Mouse (Mus musculus) stomach, embryonic 16.5 days (tissue): ENCODE measurements at regions not wholly inside any gene's neighbourhood (a gene's known extent, or its start where the extent isn't known, plus 50 kb on each side); places are given as distances from the start of the nearest gene placed in this dataset.

Source experiments
- ATAC-seq: fragments of 200-750 bp; cut with Nextera tagmentation; 2 replicates; pipeline ENCODE4 v1.8.0; 2017; ENCODE audit warnings: moderate number of reproducible peaks, moderate TSS enrichment; ENCODE audit not compliant: insufficient read depth, low FRiP score
- H3K27ac ChIP-seq: fragments of 300-500 bp; sonication (generic); 2 replicates; pipeline ENCODE4 v1.5.1; 2014; ENCODE audit warnings: low read length
- H3K27me3 ChIP-seq: fragments of 300-500 bp; sonication (generic); 2 replicates; pipeline ENCODE4 v1.6.1; 2014; ENCODE audit warnings: low read length, control low read depth, mixed read lengths; ENCODE audit not compliant: control insufficient read depth, insufficient read depth
- H3K36me3 ChIP-seq: fragments of 300-500 bp; sonication (generic); 2 replicates; pipeline ENCODE4 v1.6.1; 2014; ENCODE audit warnings: low read length; ENCODE audit not compliant: control insufficient read depth, insufficient read depth
- H3K4me1 ChIP-seq: fragments of 300-500 bp; sonication (generic); 2 replicates; pipeline ENCODE4 v1.6.1; 2014; ENCODE audit warnings: low read length, control low read depth, mixed read lengths; ENCODE audit not compliant: control insufficient read depth, insufficient read depth
- H3K4me2 ChIP-seq: fragments of 300-500 bp; sonication (generic); 2 replicates; pipeline ENCODE4 v1.6.1; 2014; ENCODE audit warnings: low read depth, low read length, mixed read lengths
- H3K4me3 ChIP-seq: fragments of 300-500 bp; sonication (generic); replicated peaks from 2 replicates; pipeline ENCODE4 v1.5.1; 2014; ENCODE audit warnings: mild to moderate bottlenecking, low read length
- H3K9ac ChIP-seq: fragments of 300-500 bp; sonication (generic); 2 replicates; pipeline ENCODE4 v1.6.1; 2014; ENCODE audit warnings: low read length
- H3K9me3 ChIP-seq: fragments of 300-500 bp; sonication (generic); replicated peaks from 2 replicates; pipeline ENCODE4 v1.6.1; 2016; ENCODE audit warnings: low read length, control low read depth; ENCODE audit not compliant: control insufficient read depth
- WGBS: fragments of 180-500 bp; shearing (Covaris S2); extraction: QIAGEN DNeasy Blood & Tissue Kit; methylation state at CpG from one replicate; pipeline ENCODE4 v1.1.7; 2014; 5-methylcytosine and 5-hydroxymethylcytosine counted together

DNA sequence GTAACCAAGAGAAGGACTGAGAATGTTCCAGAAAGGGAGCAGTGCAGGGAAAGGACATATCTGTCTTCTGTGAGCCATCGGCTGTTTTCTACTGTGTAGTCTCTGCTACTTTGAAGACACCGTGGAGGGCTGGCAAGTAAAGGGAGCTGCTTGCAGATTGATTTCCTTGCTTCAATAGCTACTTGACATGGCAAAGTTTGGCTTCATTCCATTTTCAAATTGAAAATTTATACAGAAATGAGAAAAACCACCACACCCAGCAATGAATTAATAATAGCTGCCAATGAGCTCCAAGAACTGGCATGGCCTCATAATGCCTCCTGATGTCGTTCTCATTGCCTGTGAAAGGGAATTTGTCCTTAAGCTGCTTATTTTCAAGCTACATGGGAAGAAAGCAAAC, 635.1 kb downstream of the Pkhd1 start:
- WGBS: 66% methylated on average over 3 of the region's 3 CpGs

DNA sequence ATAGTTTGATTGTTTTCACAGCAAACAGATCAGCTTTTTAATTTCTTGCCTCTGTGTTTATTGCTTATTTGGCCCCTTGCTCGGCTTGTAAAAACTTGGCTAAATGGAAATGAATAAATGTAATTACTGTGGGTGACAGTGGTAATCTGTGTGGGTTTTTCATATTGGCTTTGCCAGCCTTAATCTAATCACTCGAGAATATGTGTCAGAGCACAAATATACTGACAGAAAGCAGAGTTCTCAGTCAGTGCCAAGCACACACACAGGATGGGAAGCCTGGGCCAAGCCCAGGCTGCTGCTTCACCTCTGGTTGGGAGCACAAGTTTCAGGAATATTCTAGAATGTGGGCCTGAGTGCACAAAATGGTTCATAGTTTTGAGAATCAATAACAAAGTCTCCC, 634.4 kb downstream of the Pkhd1 start:
- 29% methylated on average over 2 of the region's 2 CpGs for WGBS
- Histone ChIP-seq H3K4me1 (no peaks in the 10 kb centered on the region), H3K4me3 (no peak overlapping the region), H3K36me3 (no peaks in the 10 kb centered on the region), H3K9me3 (no peaks in the 10 kb centered on the region), H3K27ac (no peak overlapping the region), H3K27me3 (no peaks in the 10 kb centered on the region), H3K4me2 (no peak overlapping the region), H3K9ac (no peak overlapping the region)
- no peak for ATAC-seq

More for the DNA sequence above, 635.1 kb downstream of the Pkhd1 start:
- H3K4me3 ChIP-seq: no peak overlapping the region
- no peak overlapping the region for H3K9ac ChIP-seq
- no peak overlapping the region for H3K27ac ChIP-seq
- H3K4me2 ChIP-seq: no peak overlapping the region
- no peaks in the 10 kb centered on the region for H3K36me3 ChIP-seq
- ATAC-seq: no peak
- H3K9me3 ChIP-seq: no peaks in the 10 kb centered on the region
- no peaks in the 10 kb centered on the region for H3K27me3 ChIP-seq
- no peaks in the 10 kb centered on the region for H3K4me1 ChIP-seq

DNA sequence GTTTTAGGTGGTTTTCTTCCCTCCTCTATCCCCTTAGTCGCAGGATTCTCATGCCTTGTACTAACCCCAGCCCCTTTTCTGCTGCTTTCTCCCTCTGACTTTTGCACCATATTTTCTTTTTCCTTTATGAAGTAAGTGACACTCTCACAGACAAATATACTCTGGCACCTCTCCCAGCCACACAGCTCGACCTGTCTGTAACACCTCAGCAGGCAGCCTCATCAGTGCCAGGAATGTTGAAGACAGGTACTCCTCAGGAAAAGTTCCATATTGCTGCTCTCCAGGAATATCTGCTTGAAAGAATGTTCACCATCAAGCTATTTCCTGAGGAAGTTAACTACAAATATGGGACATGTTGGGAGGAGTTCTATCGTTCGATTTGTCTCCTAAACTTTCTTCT, 627.9 kb downstream of the Pkhd1 start:
- Histone ChIP-seq H3K4me1 (no peaks in the 10 kb centered on the region), H3K4me3 (no peak overlapping the region), H3K27ac (no peak overlapping the region), H3K4me2 (no peak overlapping the region), H3K36me3 (no peaks in the 10 kb centered on the region), H3K27me3 (no peaks in the 10 kb centered on the region), H3K9ac (no peak overlapping the region), H3K9me3 (no peaks in the 10 kb centered on the region)
- WGBS: 71% methylated on average over 4 of the region's 4 CpGs
- no peak for ATAC-seq
